Mouse (Mus musculus) forebrain, embryonic 11.5 days (tissue): ENCODE results near the gene 3110009E18Rik. TPM values are rescaled to one million over a fixed set of nuclear protein-coding genes. Genes with fewer than 3 reads are reported as not detected.

Experiments used
- ATAC-seq: fragments of 200-750 bp; cut with Nextera tagmentation; replicated peaks from 2 replicates; pipeline ENCODE4 v1.8.0; 2017; ENCODE audit warnings: moderate TSS enrichment; ENCODE audit not compliant: low FRiP score
- DNase-seq: peaks from one replicate; pipeline ENCODE4 v3.0.0-alpha.2; 2017; ENCODE audit warnings: low spot score
- H3K27ac ChIP-seq: fragments of 300-500 bp; sonication (generic); 2 replicates; pipeline ENCODE4 v1.5.1; 2014; ENCODE audit warnings: low read depth, low read length
- H3K27me3 ChIP-seq: fragments of 300-500 bp; sonication (generic); 2 replicates; pipeline ENCODE4 v1.6.1; 2014; ENCODE audit warnings: mild to moderate bottlenecking, low read length, mixed read lengths; ENCODE audit not compliant: control insufficient read depth, insufficient read depth
- H3K36me3 ChIP-seq: fragments of 300-500 bp; sonication (generic); 2 replicates; pipeline ENCODE4 v1.6.1; 2014; ENCODE audit warnings: mild to moderate bottlenecking, low read length, moderate library complexity, mixed read lengths; ENCODE audit not compliant: control insufficient read depth, insufficient read depth
- H3K4me1 ChIP-seq: fragments of 300-500 bp; sonication (generic); replicated peaks from 2 replicates; pipeline ENCODE4 v1.6.1; 2014; ENCODE audit warnings: low read length, mixed read lengths; ENCODE audit not compliant: control insufficient read depth, insufficient read depth
- H3K4me2 ChIP-seq: fragments of 300-500 bp; sonication (generic); 2 replicates; pipeline ENCODE4 v1.6.1; 2014; ENCODE audit warnings: low read depth, mild to moderate bottlenecking, low read length, moderate library complexity, mixed read lengths; ENCODE audit not compliant: severe bottlenecking
- H3K4me3 ChIP-seq: fragments of 300-500 bp; sonication (generic); 2 replicates; pipeline ENCODE4 v1.5.1; 2014; ENCODE audit warnings: low read depth, low read length
- H3K9ac ChIP-seq: fragments of 300-500 bp; sonication (generic); 2 replicates; pipeline ENCODE4 v1.6.1; 2014; ENCODE audit warnings: low read length
- H3K9me3 ChIP-seq: fragments of 300-500 bp; sonication (generic); 2 replicates; pipeline ENCODE4 v1.6.1; 2016; ENCODE audit warnings: low read length, mixed read lengths; ENCODE audit not compliant: control insufficient read depth
- WGBS: fragments of 180-500 bp; shearing (Covaris S2); extraction: QIAGEN DNeasy Blood & Tissue Kit; methylation state at CpG from one replicate; pipeline ENCODE4 v1.1.7; 2014; 5-methylcytosine and 5-hydroxymethylcytosine counted together
- polyA plus RNA-seq: library from polyadenylated mRNA; unstranded; fragments of >200 nt; fragmentation: Nextera tagmentation; extraction: Ambion mirVana; gene quantifications from 2 replicates; pipeline ENCODE4 v1.2.1, GENCODE M21; 2014

The 3110009E18Rik gene
- polyA plus RNA-seq, 1 experiment from 2014 or later = 23.1 TPM

DNA sequence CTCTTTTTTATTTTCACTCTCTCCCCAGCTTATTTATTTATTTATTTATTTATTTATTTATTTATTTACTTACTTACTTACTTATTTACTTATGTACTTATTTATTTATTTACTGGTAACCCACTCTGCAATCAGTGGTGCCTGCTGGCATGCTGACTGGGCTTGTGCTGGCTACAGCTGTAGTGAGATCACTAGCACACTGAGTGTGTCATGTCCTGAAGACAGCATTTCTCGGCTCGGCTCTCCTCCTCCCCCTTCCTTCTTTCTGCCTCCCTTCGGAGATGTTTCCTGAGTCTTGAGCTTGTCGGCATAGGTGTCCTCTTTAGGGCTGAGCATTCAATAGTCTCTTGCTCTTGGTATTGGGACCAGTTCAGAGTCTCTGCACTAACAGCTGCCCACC, 78.0 kb downstream of the 3110009E18Rik start:
- H3K27me3 ChIP-seq = no peaks in the 10 kb centered on the region
- no peaks in the 10 kb centered on the region for H3K4me1 ChIP-seq
- no peak overlapping the region for H3K4me3 ChIP-seq
- no peak overlapping the region for H3K9ac ChIP-seq
- no peak overlapping the region for H3K4me2 ChIP-seq
- no peaks in the 10 kb centered on the region for H3K9me3 ChIP-seq
- 91% methylated on average over 4 of the region's 4 CpGs for WGBS
- ATAC-seq (no peak), DNase-seq (no peak)
- H3K36me3 ChIP-seq = no peaks in the 10 kb centered on the region
- no peak overlapping the region for H3K27ac ChIP-seq

DNA sequence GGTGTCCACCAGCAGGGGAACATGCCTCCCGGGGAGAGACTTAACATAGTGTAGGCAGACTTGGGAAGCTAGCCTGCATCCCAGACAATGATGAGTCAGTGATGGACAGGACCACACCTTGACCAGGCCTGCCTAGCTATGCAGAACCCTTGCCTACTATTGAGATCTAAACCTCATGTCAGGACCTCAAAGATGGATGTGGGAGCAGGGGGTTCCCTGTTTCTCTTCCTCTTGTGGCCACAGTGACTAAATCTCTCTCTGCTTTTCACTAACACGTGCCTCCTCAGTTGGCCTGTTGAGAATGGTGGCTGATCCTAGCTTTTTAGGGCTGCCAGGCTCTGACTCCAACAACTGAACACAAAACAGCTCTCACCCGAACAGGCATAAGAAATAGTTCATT, 81.6 kb downstream of the 3110009E18Rik start:
- H3K4me2 ChIP-seq = no peak overlapping the region
- ATAC-seq (no peak), DNase-seq (no peak)
- 67% methylated on average over 3 of the region's 3 CpGs for WGBS
- no peaks in the 10 kb centered on the region for H3K9me3 ChIP-seq
- no peak overlapping the region for H3K27ac ChIP-seq
- H3K27me3 ChIP-seq = no peaks in the 10 kb centered on the region
- no peaks in the 10 kb centered on the region for H3K36me3 ChIP-seq
- no peaks in the 10 kb centered on the region for H3K4me1 ChIP-seq
- no peak overlapping the region for H3K4me3 ChIP-seq
- H3K9ac ChIP-seq = no peak overlapping the region

DNA sequence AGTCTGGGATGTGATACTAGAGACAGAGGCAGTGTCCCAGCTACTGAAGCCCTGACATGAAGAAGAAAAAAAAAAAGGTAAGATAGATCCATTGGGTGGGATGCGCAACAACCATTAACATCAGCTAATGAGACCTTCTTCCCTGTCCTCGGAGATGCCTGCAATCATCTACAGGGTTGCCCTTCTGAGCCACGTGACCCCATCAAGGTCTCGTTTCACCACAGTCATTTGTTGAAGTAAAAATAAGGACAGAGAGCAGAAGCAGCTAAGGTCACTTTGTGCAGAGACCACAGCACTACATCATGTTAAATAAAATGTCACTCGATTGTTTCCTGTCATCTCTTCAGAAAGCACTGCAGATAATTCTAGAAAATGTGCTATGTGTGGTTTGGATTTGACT, 82.8 kb downstream of the 3110009E18Rik start:
- Histone ChIP-seq H3K4me3 (no peak overlapping the region), H3K4me2 (no peak overlapping the region), H3K9me3 (no peaks in the 10 kb centered on the region), H3K4me1 (no peaks in the 10 kb centered on the region), H3K9ac (no peak overlapping the region), H3K27me3 (no peaks in the 10 kb centered on the region), H3K27ac (no peak overlapping the region), H3K36me3 (no peaks in the 10 kb centered on the region)
- 82% methylated on average over 5 of the region's 5 CpGs for WGBS
- no peak for ATAC-seq
- DNase-seq = no peak

DNA sequence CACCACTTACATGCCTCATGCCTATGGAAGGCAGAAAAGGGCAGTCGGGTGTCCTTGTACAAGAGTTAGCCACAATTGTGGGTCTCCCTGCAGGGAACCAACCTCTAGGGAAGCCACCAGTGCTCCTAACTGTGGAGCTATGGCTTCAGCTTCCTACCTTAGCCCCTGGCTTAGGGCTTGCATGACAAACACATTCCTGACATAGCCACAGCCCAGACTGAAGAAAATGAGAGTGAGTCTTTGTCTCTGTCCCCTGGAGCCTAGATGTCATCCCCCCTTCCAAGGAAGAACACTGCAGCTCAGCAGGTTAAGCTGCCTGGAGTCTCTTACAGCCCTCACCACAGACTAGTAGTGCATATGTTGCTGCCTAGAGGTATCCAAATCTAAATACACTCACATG, 83.8 kb downstream of the 3110009E18Rik start:
- Histone ChIP-seq H3K36me3 (no peaks in the 10 kb centered on the region), H3K27me3 (no peaks in the 10 kb centered on the region), H3K9me3 (no peaks in the 10 kb centered on the region), H3K27ac (no peak overlapping the region), H3K4me1 (no peaks in the 10 kb centered on the region), H3K4me2 (no peak overlapping the region), H3K9ac (no peak overlapping the region), H3K4me3 (no peak overlapping the region)
- WGBS = 17% methylated on average over 1 of the region's 1 CpGs
- DNase-seq (no peak), ATAC-seq (no peak)

DNA sequence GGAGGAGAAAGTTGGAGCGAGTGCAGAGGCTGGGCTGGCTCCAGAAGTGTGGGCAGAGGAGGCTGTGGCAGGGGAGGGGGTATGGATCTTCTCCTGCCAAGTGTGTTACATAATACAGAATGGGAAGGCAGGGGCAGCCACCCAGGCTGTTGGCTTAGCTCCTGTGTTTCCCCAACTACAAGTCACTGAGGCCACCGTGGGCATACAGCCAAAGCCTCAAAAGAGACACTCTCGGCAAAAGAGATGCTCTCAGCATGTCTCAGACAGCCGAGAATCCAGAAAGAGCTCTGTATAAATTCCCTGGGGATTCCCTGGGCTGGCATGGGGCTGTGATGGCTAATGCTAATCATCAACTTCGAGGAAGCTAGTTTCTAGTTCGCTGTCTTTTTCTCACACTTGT, 86.6 kb downstream of the 3110009E18Rik start:
- no peak overlapping the region for H3K4me2 ChIP-seq
- WGBS = 78% methylated on average over 6 of the region's 6 CpGs
- no peaks in the 10 kb centered on the region for H3K36me3 ChIP-seq
- no peak for ATAC-seq
- H3K9me3 ChIP-seq = no peaks in the 10 kb centered on the region
- H3K27me3 ChIP-seq = no peaks in the 10 kb centered on the region
- no peak overlapping the region for H3K27ac ChIP-seq
- H3K4me3 ChIP-seq = no peak overlapping the region
- no peak overlapping the region for H3K9ac ChIP-seq
- H3K4me1 ChIP-seq = no peaks in the 10 kb centered on the region
- DNase-seq = no peak

DNA sequence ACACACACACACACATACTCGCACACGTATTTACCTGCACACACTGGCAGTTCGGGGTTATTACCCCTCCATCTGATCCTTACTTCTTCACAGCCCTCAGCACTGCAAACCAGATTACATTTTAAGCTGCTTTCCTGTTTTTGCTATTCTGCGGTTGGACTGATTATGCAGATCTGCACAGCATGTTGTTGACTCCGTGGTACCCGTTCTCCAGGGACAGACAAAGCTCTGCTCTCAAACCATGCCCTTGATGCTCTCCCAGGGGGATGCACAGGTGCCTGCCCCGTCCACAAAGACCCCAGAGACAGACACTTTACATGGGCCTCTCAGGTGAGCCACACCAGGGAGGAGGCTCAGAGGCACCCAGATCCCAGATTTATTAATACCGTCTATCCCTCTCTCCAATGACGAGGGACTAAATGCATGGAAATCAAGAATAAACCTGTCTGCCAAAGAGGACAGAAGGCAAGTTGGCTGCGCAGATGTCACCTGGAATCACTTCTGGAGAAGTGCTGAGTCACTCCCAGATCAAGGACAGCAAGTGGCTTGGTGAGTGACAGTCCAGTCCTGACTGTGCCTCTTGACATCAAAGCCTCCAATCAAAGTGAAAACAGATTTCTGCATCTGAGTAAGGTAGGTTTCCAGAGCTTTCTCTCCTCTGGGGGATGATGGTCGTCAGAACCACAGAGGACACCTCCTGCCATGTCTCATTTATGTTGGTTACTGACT, 87.7 kb downstream of the 3110009E18Rik start:
- ATAC-seq = no peak
- Histone ChIP-seq H3K27ac (no peak overlapping the region), H3K9me3 (no peaks in the 10 kb centered on the region), H3K4me3 (no peak overlapping the region), H3K27me3 (no peaks in the 10 kb centered on the region), H3K36me3 (no peaks in the 10 kb centered on the region), H3K4me2 (no peak overlapping the region), H3K9ac (no peak overlapping the region), H3K4me1 (no peaks in the 10 kb centered on the region)
- WGBS = 79% methylated on average over 11 of the region's 11 CpGs
- no peak for DNase-seq

DNA sequence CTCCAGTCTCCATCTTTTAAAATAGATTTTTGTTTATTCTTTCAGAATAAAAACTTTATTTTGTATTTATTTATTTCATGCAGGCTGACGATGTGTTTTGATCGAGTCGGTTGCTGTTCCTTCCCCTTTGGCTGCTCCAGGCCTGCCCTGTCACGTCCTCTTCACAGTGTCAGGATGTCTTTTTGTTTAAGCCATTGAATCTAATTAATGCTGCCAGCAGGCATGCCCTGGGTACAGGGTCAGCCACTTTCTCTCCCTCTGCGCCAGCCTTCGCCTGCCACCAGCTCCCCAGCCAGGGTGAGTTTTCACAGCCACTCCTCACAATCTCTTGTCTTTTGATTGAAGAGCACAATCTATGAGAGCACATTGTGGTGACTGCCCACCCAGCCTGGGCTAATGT, 99.9 kb downstream of the 3110009E18Rik start:
- Histone ChIP-seq H3K4me2 (no peak overlapping the region), H3K27me3 (no peaks in the 10 kb centered on the region), H3K9me3 (no peaks in the 10 kb centered on the region), H3K9ac (no peak overlapping the region), H3K36me3 (no peaks in the 10 kb centered on the region), H3K27ac (no peak overlapping the region), H3K4me1 (no peaks in the 10 kb centered on the region), H3K4me3 (no peak overlapping the region)
- WGBS = 57% methylated on average over 6 of the region's 6 CpGs
- DNase-seq = no peak
- no peak for ATAC-seq

DNA sequence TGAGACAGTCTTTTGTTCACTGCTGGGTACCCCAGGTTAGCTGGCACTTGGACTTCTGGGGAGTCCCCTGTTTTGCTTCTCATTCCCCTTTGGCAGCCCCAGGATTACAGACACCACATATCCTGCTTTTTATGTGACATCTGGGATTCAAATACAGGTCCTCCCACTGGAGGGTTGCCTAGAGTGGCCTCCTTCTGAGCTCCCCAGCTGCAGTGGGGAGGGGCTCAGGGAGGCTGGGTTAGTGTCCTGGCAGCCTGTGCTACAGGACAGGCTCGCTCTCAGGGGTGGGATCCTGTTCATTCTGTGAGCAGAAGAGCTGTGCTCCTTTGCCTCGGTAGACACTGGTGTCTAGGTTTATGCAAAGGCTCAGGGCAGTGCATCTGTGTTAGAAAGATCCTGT, 100.3 kb downstream of the 3110009E18Rik start:
- no peak overlapping the region for H3K27ac ChIP-seq
- no peaks in the 10 kb centered on the region for H3K27me3 ChIP-seq
- H3K9me3 ChIP-seq = no peaks in the 10 kb centered on the region
- no peak overlapping the region for H3K4me2 ChIP-seq
- H3K9ac ChIP-seq = no peak overlapping the region
- H3K36me3 ChIP-seq = no peaks in the 10 kb centered on the region
- DNase-seq = no peak
- WGBS = 54% methylated on average over 2 of the region's 2 CpGs
- ATAC-seq = no peak
- H3K4me3 ChIP-seq = no peak overlapping the region
- no peaks in the 10 kb centered on the region for H3K4me1 ChIP-seq

DNA sequence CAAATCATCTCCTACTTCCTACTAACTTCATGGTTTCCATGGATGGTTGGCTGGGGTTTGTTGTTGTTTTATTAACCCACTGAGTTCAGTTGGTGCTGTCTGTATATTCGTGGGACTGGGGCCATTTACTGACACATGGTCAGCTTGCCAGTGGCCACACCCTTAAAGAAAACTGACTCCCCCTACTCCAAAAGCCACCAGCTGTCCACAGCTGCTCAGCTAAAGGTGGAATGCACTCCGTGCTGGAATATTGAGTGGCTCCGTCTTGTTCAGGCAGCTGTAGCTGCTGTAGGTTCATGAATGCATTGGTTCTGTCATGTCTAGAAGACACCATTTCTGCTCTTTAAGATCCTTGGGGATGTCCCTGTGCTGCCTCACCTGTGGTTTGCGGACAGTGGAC, 102.6 kb downstream of the 3110009E18Rik start:
- H3K9me3 ChIP-seq = no peaks in the 10 kb centered on the region
- WGBS = 77% methylated on average over 4 of the region's 4 CpGs
- H3K4me3 ChIP-seq = no peak overlapping the region
- H3K36me3 ChIP-seq = no peaks in the 10 kb centered on the region
- ATAC-seq (no peak), DNase-seq (no peak)
- no peak overlapping the region for H3K9ac ChIP-seq
- H3K27me3 ChIP-seq = no peaks in the 10 kb centered on the region
- H3K4me1 ChIP-seq = no peaks in the 10 kb centered on the region
- no peak overlapping the region for H3K4me2 ChIP-seq
- H3K27ac ChIP-seq = no peak overlapping the region
